Mouse (Mus musculus): ENCODE data around the gene Frmd5. TPM values are rescaled to one million over a fixed set of nuclear protein-coding genes. Genes with fewer than 3 reads are reported as not detected.

Gene Frmd5
- total RNA-seq, 2 experiments from 2014 or later = 32.6 to 35.4 TPM

GRCm38 (mm10) chr2:121594660-121595291 is 212.1 kb downstream of the Frmd5 start:
- Histone ChIP-seq H3K4me3 (no peak overlapping the region), H3K27ac (no peak overlapping the region; the same call in 1 of the 2 replicates)
- DNase-seq (ENCODE audit: low spot score in 2 of 2) = no peak
- TF ChIP-seq CTCF (conservative IDR thresholded peaks at IDR 0.05) = no peak

- DNase-seq (ENCODE audit: low spot score in 2 of 2) = no peak
- no peak for TF ChIP-seq CTCF (conservative IDR thresholded peaks at IDR 0.05)
- Histone ChIP-seq H3K27ac (no peak overlapping the region), H3K4me3 (no peak overlapping the region)
Observed at GRCm38 (mm10) chr2:121594131-121594530, 212.8 kb downstream of the Frmd5 start.

DNA sequence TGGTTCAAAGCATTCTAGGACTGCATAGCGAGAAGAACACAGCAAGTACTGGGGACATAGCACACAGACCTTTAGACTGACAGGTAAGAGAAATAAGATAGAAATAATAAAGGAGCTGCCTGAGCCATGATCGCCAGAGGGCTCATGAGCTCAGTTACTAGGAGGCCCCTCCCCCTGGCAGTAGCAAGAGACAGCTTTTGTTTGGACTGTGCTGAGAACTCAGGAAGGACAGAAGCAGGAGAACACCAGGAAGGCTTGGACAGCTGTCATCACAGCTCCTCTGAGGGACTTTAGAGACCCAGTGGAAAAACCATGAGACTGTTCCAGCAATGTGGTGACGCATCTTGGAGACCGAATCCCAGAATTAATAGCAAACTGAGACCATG is 218.6 kb downstream of the Frmd5 start:
- Histone ChIP-seq H3K4me3 (no peak overlapping the region), H3K27ac (peak overlapping the region; percentile 46; the same call in 1 of the 2 replicates)
- TF ChIP-seq CTCF (conservative IDR thresholded peaks at IDR 0.05) = peak; percentile 58
- DNase-seq (ENCODE audit: low spot score in 2 of 2) = peak; percentile 22 to 34

DNA sequence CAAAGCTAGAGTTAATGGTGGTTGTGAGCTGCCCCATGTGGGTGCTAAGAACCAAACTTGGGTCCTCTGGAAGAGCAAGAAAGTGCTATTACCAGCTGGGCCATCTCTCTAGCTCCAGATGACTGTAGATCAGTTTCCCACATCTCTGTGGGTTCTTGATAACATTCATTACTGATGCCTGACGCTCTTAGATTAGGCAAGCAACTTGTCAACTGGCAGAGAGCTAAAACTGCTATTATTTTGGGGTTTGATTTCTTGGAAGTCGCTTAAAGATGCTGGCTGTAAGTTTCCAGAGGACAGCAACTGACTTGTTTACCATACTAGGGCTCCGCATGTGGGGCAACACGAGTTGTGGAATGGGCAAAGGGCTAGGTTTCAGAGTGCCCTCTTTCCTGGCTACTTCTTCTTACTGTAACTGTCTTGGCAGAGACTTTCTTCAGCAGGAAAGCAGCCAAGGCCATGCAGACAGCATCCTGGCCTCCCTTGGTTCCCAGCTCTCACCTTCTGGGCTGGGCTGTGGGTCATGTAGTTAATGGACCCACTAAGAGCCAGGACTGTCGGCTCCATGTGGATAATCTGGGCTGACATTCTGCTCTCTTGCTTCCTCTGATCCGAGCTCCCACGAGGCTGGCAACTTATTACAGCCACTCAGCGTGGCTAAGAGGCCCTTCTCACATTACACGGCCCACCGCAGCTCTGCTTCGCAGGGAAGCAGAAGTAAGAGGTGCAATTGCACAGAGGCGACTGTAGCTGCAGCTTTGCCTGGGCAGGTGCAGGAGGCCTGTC is 219.2 kb downstream of the Frmd5 start:
- no peak for TF ChIP-seq CTCF (conservative IDR thresholded peaks at IDR 0.05)
- peak overlapping the region; percentile 46; the same call in 1 of the 2 replicates for H3K27ac ChIP-seq
- H3K4me3 ChIP-seq = no peak overlapping the region
- DNase-seq (ENCODE audit: low spot score in 2 of 2) = no peak

GRCm38 (mm10) chr2:121584705-121585104 is 222.2 kb downstream of the Frmd5 start:
- no peak overlapping the region for H3K27ac ChIP-seq
- DNase-seq (ENCODE audit: low spot score in 2 of 2) = no peak
- no peak for TF ChIP-seq CTCF (conservative IDR thresholded peaks at IDR 0.05)
- H3K4me3 ChIP-seq = no peak overlapping the region

- peak overlapping the region; percentile 23; the same call in 1 of the 2 replicates for H3K27ac ChIP-seq
- no peak for DNase-seq (ENCODE audit: low spot score in 2 of 2)
- no peak overlapping the region for H3K4me3 ChIP-seq
- no peak for TF ChIP-seq CTCF (conservative IDR thresholded peaks at IDR 0.05)
Observed at GRCm38 (mm10) chr2:121583468-121584116, 223.3 kb downstream of the Frmd5 start.

DNA sequence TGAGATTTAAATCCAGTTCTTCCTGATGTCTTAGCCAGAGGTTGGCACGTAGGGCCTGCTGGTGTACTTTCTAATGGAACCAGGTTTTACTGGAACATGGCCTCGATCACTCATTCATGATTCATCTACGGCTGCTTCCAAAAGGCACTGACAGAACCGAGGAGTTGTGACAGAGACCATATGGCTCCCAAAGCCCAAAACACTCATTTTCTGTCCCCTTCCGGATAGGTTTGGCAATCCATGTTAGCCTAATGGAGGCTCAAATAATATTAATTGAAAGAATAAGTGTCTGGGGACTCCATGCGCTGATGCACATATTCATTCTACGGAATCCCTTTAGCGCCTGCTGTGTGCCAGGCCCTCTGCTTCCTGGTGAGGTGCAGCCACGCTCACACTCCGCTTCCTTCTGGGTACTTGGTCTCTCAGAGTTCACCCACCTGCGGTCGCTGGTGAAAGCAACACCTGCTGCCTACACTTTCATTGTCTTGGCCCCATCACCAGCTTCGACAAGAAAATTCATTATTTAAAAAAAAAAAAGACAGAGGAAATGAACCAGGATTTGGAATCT is 224.0 kb downstream of the Frmd5 start:
- H3K4me3 ChIP-seq = no peak overlapping the region
- TF ChIP-seq CTCF (conservative IDR thresholded peaks at IDR 0.05) = no peak
- no peak for DNase-seq (ENCODE audit: low spot score in 2 of 2)
- 0 out of 2 replicates have a peak overlapping the region, but pooled peaks have one; percentile 23 for H3K27ac ChIP-seq

- Histone ChIP-seq H3K4me3 (no peak overlapping the region), H3K27ac (peak overlapping the region; percentile 53)
- no peak for TF ChIP-seq CTCF (conservative IDR thresholded peaks at IDR 0.05)
- DNase-seq (ENCODE audit: low spot score in 2 of 2) = no peak
Observed at GRCm38 (mm10) chr2:121575741-121576201, 231.1 kb downstream of the Frmd5 start.

GRCm38 (mm10) chr2:121574066-121574630 is 232.7 kb downstream of the Frmd5 start:
- TF ChIP-seq CTCF (conservative IDR thresholded peaks at IDR 0.05) = no peak
- no peak for DNase-seq (ENCODE audit: low spot score in 2 of 2)
- Histone ChIP-seq H3K4me3 (no peak overlapping the region), H3K27ac (peak overlapping the region; percentile 29; the same call in 1 of the 2 replicates)

DNA sequence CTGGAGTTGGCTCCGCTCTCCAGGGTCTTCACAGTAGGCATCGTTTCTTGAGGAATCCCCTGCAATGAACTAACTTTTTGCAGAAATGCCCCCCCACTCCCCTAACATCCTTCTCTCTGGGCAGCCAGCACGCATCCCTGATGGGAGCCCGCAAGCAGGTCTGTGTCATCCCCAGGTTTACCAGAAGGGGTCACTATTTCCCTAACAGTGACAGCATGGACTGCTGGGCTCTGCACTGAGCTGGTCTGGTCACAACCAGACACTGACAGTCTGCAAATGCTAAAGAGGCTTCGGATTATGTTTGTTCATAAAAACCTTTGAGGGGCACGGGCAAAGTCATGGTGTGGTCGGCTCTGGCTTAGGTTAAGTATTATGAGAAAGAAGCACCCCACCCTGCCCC is 235.1 kb downstream of the Frmd5 start:
- peak; percentile 97 for TF ChIP-seq CTCF (conservative IDR thresholded peaks at IDR 0.05)
- H3K27ac ChIP-seq = peak overlapping the region; percentile 24; the same call in 1 of the 2 replicates
- H3K4me3 ChIP-seq = no peak overlapping the region
- DNase-seq (ENCODE audit: low spot score in 2 of 2) = peak; percentile 82 to 93

DNA sequence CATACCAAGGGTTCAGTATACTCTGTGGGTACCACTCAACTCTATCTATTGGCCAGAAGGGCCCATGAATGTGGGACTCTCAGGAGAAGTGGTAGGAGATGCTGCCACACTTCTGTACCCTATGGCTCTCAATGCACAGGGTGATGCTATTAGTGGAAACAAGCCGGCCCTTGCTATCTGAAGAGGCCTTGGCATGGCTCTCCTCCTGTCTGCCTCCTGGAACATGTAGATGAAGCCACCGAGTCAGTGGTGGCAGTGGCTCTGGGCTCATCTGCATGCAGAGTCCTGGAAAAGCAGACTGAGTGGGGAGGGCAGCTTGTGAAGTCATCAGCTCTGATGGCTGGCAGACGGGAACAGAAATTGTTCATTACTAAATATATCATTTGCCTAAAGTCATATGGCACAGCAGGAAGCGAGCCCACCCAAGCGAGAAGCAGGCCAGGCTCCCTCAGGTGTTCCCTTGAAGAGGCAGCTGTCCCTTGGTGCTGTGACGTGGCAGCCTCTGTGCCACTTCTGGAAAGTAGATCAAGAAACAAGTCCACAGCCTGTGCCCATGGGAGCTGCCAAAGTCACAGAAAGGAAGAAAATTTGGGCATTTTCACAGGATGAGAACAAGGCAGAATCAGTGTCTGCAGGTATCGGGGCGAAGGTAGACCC is 235.8 kb downstream of the Frmd5 start:
- peak in 1 of 2 experiments; percentile 20 for DNase-seq (ENCODE audit: low spot score in 2 of 2)

DNA sequence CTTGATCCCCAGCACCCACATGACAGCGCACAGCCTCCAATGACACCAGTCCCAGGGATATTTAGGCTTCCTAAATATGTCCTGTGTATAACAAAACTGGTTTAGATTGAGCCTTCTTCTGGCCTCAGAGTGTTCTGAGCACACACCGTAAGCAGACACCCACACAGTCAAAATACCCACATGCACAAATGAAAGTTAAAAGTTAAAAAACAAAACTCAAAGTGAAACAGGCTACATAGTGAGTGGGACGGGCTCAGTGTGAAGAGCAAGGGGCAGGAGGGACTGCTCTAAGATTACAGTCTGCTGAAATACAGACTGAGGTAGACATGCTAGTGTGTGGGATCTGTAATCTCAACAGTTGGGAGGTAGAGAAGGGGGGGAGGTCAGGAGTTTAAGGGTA is 236.8 kb downstream of the Frmd5 start:
- TF ChIP-seq CTCF (conservative IDR thresholded peaks at IDR 0.05) = no peak
- Histone ChIP-seq H3K27ac (no peak overlapping the region), H3K4me3 (no peak overlapping the region)
- no peak for DNase-seq (ENCODE audit: low spot score in 2 of 2)

More for the DNA sequence above, 235.8 kb downstream of the Frmd5 start:
- H3K27ac ChIP-seq = peak overlapping the region; percentile 55
- TF ChIP-seq CTCF (conservative IDR thresholded peaks at IDR 0.05) = no peak
- H3K4me3 ChIP-seq = no peak overlapping the region

All from layer of hippocampus, adult 2 months (tissue).